20 mouse cellular contexts compared by ENCODE assay signal in the genomic region with DNA sequence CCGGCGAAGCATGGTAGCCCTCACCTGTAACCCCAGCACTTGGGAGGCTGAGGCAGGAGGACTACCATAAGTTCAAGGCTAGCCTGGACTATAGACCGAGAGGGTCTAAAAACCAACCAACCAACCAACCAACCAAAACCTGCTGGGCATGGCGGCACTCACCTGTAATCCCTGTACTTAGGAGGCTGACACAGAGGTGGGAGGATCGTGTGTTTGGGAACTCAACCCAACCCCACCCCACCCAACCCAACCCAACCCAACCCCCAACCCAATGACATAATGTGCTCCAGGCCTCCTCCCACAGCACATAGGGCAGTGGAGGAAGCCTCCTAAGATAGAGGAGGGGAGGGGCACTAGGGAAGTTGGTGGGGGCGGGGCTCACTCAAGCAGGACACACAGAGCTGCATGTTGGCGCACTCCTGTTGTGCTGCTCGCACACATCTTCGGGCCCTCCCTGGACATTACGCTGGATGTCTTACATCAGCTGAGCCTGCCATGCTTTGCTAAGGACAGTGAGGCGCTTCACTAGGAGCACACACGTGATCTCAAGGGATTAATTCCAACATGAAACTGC.
"Had no signal": no experiment of that assay in that cellular context is flagged by ENCODE, and none has a peak within 500 bp of the region (broad histone marks: within the 10 kb centered on the region; RNA-seq: fewer than 3 reads in every experiment).

No protein-coding gene starts in this region.

- H3K27me3 ChIP-seq: kidney, embryonic 15.5 days; liver, embryonic 15.5 days; lung, embryonic 15.5 days; neural tube, embryonic 12.5 days; neural tube, embryonic 15.5 days had no signal

- H3K9ac ChIP-seq: kidney, embryonic 15.5 days; liver, embryonic 15.5 days; lung, embryonic 15.5 days; neural tube, embryonic 12.5 days; neural tube, embryonic 15.5 days had no signal

- DNase-seq: kidney, adult 8-10 months; kidney, postnatal 10 days; kidney, postnatal 36 days; layer of hippocampus, postnatal 36 days; lung, adult 18-20 months; lung, postnatal 10 days; lung, postnatal 36 days; right cerebral cortex, adult 18-20 months; right cerebral cortex, postnatal 14 days; right cerebral cortex, postnatal 4 days; thymus, postnatal 25 days had no signal

- ATAC-seq: midbrain, embryonic 16.5 days had no signal

- H3K27ac ChIP-seq: kidney, embryonic 15.5 days; left cerebral cortex, adult 2 months; liver, embryonic 15.5 days; lung, embryonic 15.5 days; midbrain, embryonic 10.5 days; neural tube, embryonic 12.5 days; neural tube, embryonic 15.5 days had no signal

- H3K4me2 ChIP-seq: kidney, embryonic 15.5 days; liver, embryonic 15.5 days; lung, embryonic 15.5 days; neural tube, embryonic 12.5 days; neural tube, embryonic 15.5 days had no signal

- H3K4me1 ChIP-seq: kidney, embryonic 15.5 days; midbrain, embryonic 10.5 days; neural tube, embryonic 12.5 days; neural tube, embryonic 15.5 days had no signal

- H3K4me3 ChIP-seq: kidney, embryonic 15.5 days; left cerebral cortex, adult 2 months; liver, embryonic 15.5 days; lung, embryonic 15.5 days; megakaryocyte, embryonic 14.5 days; midbrain, embryonic 10.5 days; neural tube, embryonic 12.5 days; neural tube, embryonic 15.5 days had no signal

- H3K9me3 ChIP-seq: kidney, embryonic 15.5 days; liver, embryonic 15.5 days; lung, embryonic 15.5 days; megakaryocyte, embryonic 14.5 days; midbrain, embryonic 10.5 days; neural tube, embryonic 12.5 days; neural tube, embryonic 15.5 days had no signal
